Mouse (Mus musculus) telencephalon, adult 2 months (tissue): ENCODE measurements around the gene Chat.
"Not testable (repeated sequence)": the region's sequence is repeated elsewhere in the genome, so short reads cannot be mapped to it uniquely, and the experiment has no call there.

Experiments used
- DNase-seq: peaks from one replicate; pipeline ENCODE4 v3.0.0-alpha.2; 2011; ENCODE audit warnings: low read depth, low spot score

Gene Chat

DNA sequence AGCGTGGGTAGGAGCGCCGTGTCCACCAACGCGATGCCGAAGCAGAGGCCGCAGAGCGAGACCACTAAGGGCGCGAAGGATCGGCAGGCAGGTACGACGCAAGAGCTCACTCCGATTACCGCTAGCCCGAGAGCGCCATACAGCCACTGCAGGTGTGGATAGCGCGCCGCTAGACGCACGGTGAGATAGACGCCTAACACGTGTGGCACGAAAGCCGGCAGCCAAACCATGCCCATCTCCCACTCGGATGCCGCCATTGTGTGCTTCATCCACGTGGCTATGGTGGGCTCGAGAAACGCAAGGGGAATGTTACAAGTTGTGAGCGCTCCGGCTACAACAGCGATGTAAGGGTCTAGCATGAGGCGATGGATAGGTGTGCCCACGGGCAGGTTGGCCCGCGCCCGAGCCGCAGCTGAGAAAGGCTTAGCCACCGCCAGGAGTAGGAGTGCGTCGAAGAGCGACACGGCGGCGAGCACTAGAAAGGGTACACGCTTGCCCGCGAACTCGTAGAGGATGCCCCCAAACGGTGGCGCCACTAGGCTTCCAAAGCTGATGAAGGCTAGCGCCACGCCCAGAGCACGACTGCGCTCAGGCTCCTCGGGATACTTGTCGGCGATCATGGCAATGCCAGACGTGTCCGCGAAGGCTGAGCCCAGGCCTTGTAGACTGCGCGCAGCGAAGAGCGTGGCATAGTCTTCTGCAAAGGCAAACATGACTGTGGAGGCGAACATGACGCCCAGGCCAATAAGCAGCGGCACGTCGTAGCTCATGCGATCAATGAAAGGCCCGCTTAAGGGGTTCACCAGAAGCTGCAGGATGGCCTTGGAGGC is 2.4 kb downstream of the Chat start:
- DNase-seq = no peak

- no peak for DNase-seq
These were observed 13.2 kb downstream of the Chat start for GRCm38 (mm10) chr14:32452552-32452951.

- no peak for DNase-seq
These were observed 18.8 kb downstream of the Chat start for GRCm38 (mm10) chr14:32446989-32447388.

DNA sequence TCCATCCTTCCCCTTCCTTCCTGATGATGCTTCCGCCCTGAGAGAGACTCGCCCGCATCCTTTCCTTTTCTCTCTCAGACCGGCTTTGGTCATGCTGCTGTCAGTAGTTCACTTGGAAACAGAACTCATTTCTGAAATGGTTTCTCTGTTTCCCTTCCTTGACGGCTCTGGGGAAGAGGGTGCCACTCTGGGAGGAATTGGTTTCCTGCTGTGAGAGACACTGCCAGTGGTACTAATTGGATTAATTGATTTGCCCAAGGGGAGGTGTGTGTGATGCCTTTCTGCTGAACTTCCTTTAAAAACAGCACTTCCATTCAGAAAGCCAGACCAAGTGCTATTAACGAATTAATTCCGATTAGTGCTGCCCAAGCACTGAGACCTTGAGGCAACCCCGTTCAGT is 22.3 kb downstream of the Chat start:
- no peak for DNase-seq

DNA sequence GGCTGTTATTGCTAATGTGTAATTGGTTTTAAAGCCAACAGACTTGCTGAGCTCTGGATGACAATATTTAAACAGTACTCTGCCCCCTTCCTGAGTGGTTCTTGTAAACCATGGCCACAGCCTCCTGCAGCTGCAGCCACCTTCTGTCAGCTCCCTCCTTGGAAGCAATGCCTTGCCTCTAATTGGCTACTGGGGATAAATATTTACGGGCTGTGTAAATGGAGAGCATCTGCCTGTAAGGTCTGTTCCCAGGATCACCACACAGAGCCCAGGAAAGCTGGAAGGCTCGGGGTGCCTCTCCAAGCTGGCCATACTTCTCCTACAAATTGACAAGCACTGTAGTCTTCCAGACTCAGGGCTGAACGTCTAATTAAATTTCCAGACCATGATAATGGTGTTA is 26.0 kb downstream of the Chat start:
- DNase-seq = no peak

DNA sequence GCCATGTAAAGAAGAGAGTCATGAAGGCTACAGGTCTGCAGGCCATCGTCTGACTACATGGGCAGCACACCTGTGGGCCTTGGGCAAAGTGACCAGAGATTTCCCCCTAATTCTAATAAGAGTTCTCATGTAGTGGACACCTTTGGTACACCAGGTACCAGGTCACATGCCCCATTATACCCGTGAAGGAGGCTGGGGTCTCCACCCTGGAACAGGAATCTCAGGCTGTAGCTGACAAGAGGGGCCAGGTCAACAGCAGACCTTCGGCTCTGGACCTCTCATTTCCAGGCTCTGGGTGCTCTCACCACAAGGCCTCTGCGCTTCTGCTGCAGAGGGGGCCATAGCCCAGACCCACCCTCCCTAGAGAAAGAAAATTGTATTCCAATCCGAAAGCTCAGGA is 26.5 kb downstream of the Chat start:
- no peak for DNase-seq

GRCm38 (mm10) chr14:32437352-32437793 is 28.4 kb downstream of the Chat start:
- DNase-seq = no peak

- no peak for DNase-seq
These were observed 36.7 kb downstream of the Chat start for GRCm38 (mm10) chr14:32429030-32429602.

DNA sequence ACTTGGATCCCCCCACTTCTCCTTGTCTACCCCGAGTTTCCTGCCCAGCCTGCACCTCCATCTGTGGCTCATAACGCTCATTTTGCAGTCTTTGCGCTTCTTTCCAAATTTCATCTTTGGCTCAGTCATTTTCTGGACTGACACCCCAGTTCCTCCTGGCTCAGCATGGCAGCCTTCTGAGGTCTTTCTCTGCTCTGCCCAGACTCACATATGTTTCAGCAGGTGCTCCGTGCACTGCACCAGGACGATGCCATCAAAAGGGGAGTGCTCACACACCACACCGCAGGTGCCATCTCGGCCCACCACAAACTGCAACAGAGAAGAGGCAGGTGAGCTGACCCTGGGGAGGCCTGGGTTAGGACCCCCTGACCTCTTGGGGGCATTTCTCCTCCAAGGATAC is 41.8 kb downstream of the Chat start:
- no peak for DNase-seq

DNA sequence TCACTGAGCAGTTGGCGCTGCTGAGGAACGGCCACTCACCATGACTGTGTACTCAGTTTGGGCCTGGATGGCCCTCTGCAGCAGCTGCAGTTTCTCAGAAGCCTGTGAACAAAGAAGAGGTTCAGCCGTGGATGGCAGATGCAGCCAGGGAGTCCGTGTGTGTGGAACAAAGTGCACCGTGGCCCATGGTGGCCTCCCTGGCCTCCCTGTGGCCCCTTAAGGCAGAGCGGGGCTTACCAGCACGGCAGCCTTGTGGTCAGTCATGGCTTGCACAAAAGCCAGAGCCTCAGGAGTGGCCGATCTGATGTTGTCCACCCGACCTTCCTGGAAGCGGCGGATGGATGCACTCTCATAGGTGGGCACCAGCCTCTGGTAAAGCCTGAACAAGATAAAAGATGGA is 47.0 kb downstream of the Chat start:
- DNase-seq = no peak

DNA sequence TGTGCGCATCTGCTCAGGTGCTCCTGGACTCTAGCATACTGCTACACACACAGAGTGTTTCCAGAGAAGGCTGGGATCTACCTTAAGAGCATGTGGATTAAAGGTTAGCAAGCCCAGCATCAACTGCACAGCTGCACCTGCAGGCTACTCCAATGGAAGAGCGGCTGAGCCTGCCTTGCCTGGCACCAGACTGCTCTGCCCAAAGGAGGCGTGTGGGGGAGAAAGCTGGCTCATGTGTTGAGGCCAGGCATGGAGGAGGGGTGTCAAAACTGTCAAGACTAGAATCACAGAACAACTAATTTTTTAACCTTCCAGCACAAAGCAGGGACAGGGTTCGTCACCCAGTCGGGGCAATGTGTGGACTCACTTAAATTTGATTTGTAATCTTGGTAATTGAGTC is 53.7 kb downstream of the Chat start:
- DNase-seq = no peak

DNA sequence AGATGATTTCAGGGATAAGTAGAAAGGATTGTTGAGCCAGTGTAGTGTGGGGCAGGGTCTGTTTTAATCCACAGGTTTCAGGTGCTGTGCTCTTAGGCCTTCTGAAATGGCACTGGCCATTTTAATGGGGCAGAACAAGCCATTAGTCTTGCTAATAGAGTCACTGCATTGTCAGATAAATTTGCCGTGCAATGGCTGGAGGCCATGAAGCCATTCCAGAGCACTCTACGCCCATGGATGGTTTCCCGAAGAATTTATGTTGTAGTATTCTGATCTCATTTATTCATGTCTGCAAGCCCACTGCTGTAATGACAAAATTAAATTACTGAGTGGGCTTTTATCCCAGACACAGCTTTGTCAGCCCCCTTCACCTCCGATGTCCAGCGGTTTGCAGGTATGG is 55.7 kb downstream of the Chat start:
- no peak for DNase-seq

GRCm38 (mm10) chr14:32405399-32405798 is 60.4 kb downstream of the Chat start:
- not testable (repeated sequence) for DNase-seq

GRCm38 (mm10) chr14:32388196-32388595 is 77.6 kb downstream of the Chat start, which contains the start of gene 1700024G13Rik:
Gene 1700024G13Rik (minus strand): TSS chr14:32388391.
- DNase-seq = no peak

DNA sequence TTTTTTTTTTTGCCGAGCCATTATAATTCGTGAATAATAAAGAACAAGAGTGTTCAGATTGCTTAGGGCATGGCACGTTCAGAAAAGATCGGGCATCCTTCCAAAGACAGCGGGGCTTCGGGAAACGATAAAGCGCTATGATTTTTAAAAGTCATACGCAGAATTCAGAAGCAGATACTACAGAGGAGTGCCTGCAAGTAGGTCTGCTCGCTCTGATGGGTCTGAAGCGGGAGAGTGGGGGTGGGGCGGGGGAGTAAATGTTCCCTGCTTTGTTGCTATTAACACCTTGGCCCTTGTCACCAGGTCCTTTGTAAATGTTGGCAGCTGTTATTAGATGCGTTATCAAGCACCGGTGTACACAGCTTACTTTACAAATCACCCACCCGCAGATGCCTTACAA is 84.2 kb downstream of the Chat start:
- no peak for DNase-seq

- no peak for DNase-seq
These were observed 84.7 kb downstream of the Chat start for GRCm38 (mm10) chr14:32381066-32381465.

DNA sequence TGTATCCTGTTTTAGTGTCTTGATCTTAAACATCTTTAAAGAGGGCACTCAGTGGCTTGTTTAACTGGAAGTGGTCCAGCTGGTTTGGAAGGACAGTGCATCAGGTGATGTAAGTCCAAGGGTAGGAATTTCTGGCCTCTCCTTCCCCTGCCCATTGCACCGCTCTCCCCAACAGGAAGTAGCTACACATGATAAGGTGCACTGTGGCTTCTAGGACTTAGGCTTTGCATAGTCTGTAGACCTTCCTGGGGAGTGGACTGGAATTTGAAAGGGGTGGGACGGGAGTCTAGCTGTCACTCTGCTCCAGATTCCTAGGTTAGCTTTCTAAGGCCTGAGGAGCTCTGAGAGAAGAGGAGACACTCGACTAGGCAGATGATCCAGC is 85.7 kb downstream of the Chat start:
- DNase-seq = no peak

GRCm38 (mm10) chr14:32379395-32380098 is 86.2 kb downstream of the Chat start:
- no peak for DNase-seq

GRCm38 (mm10) chr14:32372510-32372909 is 93.3 kb downstream of the Chat start:
- DNase-seq = no peak

GRCm38 (mm10) chr14:32369756-32370155 is 96.0 kb downstream of the Chat start:
- DNase-seq = no peak

GRCm38 (mm10) chr14:32364359-32364758 is 101.4 kb downstream of the Chat start:
- DNase-seq = no peak
